Mouse (Mus musculus) splenic B cell, adult 2 months (primary cell): Measurements from ENCODE around the gene Mttp.

Experiments
- DNase-seq: peaks from one replicate; pipeline ENCODE4 v3.0.0-alpha.2; 2011; ENCODE audit warnings: low read depth, low spot score
- H3K27me3 ChIP-seq: 2 replicates; pipeline ENCODE4 v1.6.1; 2012; ENCODE audit warnings: mild to moderate bottlenecking, low read length, moderate library complexity, mixed read lengths; ENCODE audit not compliant: control insufficient read depth, poor library complexity, insufficient read depth, severe bottlenecking
- H3K36me3 ChIP-seq: 2 replicates; pipeline ENCODE4 v1.6.1; 2012; ENCODE audit warnings: mild to moderate bottlenecking, low read length, moderate library complexity, mixed read lengths; ENCODE audit not compliant: control insufficient read depth, poor library complexity, insufficient read depth, severe bottlenecking

The Mttp gene

DNA sequence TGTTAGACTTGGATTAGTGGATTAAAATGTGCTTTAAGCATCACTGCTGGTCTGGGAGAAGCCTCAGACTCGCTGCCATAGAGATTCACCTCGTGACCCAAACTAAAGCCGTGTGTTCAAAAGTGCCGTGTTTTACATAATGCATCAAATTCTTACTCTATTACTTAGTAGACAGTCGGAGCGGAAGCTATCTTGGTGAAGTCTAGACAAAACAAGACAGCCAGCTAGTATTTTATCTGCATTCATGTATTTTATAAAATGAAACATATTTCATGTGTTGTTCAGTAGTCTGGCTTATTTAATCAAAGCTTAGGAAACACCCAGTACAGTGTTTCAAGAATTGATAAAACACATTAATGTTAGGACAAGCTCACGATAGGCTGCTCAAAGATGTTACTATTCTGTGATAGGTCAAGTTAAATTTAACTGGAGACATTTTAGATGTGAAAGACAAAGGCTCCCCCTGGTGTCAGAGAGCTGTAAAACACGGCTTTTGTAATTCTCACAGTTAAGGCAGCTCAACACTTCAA, at the start of gene Mttp:
Mttp (minus strand) TSS at position 327 of the 530 bp plus-strand sequence.
- DNase-seq = peak; percentile 90
- Histone ChIP-seq H3K27me3 (no peaks in the 10 kb centered on the region), H3K36me3 (no peaks in the 10 kb centered on the region)

GRCm38 (mm10) chr3:138193683-138194302, 49.0 kb upstream of the Mttp start, which contains the start of gene 4930579F01Rik:
4930579F01Rik (minus strand) TSS chr3:138193825.
- Histone ChIP-seq H3K27me3 (no peaks in the 10 kb centered on the region), H3K36me3 (no peaks in the 10 kb centered on the region)
- no peak for DNase-seq

- H3K36me3 ChIP-seq = no peaks in the 10 kb centered on the region
These were observed 47.5 kb upstream of the Mttp start for GRCm38 (mm10) chr3:138192260-138192659.

DNA sequence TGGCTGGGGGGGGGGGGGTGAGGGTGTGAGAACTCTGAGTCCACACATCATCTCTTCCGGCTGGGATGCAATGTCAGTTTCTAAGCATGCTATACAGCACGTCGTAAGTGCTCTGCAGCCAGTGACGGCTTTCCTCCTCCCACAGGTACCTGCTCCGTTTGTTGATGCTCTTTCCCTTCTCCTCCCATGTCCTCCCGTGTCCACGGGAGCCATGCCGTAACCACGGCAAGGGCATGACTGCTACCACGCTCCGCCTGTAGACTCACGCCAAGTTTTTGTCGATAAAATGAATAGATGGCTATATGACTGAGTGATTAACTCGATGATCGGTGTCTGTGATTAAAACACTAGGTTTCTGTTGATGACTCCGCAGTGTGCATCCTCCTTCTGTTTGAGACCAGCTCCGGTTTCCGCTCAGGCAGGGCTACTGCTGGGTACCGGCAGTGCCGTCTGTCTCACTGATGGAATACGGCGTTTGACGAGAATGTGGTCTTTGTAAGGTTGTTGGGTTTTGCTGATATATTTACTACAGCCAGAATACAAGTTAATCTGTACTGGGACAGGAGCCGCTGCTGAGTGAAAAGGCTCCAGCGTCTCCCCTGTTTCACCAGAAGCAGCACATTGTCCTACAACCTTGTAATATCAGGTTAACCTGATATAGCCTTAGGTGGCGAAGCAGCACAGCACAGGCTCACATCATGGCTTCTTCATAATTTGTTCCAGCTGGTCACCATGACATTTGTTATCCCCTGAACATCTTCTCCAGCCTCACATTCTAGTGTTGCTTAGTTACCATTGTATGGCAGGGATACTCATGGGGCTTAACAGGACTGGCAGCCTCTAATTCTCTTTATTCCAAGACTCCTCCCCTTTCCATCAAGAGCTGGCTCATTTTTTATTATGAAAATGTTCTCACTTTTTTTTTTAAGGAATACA, 41.5 kb upstream of the Mttp start:
- no peak for DNase-seq
- no peaks in the 10 kb centered on the region for H3K27me3 ChIP-seq
- H3K36me3 ChIP-seq = no peaks in the 10 kb centered on the region

More at GRCm38 (mm10) chr3:138192260-138192659, 47.5 kb upstream of the Mttp start:
- no peaks in the 10 kb centered on the region for H3K27me3 ChIP-seq
- no peak for DNase-seq

DNA sequence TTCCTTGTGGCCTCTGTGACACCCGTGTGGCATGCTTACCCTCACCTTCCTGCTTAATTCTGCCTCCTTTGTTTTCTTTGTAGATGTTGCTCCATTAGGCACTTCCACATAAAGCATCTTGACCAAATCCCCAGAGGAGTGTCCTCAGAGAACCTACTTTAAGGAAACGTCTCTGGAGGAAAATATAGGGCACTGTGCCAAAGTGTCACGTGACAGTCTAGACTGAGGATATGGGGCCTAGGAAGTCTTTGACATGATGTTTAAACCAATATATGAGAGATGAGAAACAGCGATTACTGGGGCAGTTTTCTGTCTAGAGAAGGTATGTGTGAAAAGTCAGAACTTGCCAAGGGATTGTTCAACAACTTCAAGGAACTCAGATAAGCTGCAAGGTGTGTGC, 40.5 kb upstream of the Mttp start:
- Histone ChIP-seq H3K36me3 (no peaks in the 10 kb centered on the region), H3K27me3 (no peaks in the 10 kb centered on the region)
- no peak for DNase-seq

DNA sequence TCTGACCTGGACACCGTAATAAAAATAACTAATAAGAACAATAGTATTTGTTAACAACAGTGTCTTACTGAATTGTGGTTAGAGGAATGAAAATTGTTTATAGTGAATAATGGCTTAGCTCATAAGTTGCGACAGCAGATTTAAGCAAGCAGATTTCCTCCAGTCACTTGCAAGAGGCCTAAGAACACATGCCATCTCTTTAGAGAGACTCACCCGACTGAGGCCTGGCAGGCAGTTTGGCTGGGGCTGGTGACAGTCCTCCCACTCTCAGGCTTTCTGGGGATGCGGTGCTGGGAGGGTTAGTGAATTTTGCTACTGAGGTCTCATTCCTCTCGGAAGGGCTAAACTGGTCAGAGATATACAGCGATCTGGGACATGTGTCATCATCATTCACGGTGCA, 38.6 kb upstream of the Mttp start:
- DNase-seq = no peak
- Histone ChIP-seq H3K27me3 (no peaks in the 10 kb centered on the region), H3K36me3 (no peaks in the 10 kb centered on the region)

DNA sequence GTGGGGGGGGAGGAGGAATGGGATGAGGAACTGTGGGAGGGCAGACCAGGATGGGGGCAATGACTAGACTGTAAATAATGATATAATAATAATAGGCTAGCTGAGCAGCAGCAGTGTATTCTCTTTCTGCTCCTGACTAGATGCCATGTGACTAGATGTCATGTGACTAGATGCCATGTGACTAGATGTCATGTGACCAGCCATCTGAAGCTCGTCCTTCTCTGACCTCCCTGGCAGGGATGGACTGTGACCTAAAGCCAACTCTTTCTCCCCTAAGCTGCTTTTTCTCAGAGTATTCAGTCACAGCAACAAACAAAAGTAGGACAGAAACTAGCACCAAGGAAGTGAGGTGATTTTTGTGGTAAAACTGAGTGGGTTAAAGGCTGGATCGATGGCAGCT, 37.3 kb upstream of the Mttp start:
- no peaks in the 10 kb centered on the region for H3K36me3 ChIP-seq
- no peaks in the 10 kb centered on the region for H3K27me3 ChIP-seq
- DNase-seq = no peak

- DNase-seq = no peak
- no peaks in the 10 kb centered on the region for H3K36me3 ChIP-seq
- H3K27me3 ChIP-seq = no peaks in the 10 kb centered on the region
These were observed 30.8 kb upstream of the Mttp start for GRCm38 (mm10) chr3:138175551-138175950.

GRCm38 (mm10) chr3:138173291-138173690, 28.5 kb upstream of the Mttp start:
- Histone ChIP-seq H3K36me3 (no peaks in the 10 kb centered on the region), H3K27me3 (no peaks in the 10 kb centered on the region)
- DNase-seq = peak; percentile 8

DNA sequence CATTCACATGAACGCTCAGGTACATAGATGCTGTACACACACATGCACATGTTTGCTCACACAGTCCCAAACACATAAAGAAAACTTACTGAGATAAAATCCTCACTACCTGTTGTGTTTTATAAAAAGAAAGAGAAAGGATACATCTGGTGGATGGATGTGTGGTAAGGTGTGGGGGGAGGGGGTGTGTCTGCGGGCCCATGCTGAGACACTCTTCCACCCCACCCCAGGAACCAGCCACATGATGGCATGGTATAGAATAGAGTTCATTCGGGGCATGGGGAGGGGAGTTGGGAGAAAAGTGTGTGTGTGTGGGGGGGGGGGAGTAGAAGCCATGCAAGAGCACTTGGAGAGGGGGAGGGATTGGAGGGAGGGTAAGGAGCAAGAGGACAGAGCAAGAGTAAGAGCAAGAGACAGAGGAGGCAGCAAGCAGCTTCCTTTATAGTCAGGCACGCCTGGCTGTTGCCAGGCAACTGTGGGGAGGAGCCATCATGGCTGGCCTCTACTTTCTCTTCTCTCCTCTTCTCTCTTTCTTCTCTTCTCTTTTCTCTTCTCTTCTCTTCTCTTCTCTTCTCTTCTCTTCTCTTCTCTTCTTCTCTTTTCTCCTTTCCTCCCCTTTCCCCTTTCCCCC, 17.9 kb upstream of the Mttp start:
- Histone ChIP-seq H3K27me3 (no peaks in the 10 kb centered on the region), H3K36me3 (no peaks in the 10 kb centered on the region)
- no peak for DNase-seq

DNA sequence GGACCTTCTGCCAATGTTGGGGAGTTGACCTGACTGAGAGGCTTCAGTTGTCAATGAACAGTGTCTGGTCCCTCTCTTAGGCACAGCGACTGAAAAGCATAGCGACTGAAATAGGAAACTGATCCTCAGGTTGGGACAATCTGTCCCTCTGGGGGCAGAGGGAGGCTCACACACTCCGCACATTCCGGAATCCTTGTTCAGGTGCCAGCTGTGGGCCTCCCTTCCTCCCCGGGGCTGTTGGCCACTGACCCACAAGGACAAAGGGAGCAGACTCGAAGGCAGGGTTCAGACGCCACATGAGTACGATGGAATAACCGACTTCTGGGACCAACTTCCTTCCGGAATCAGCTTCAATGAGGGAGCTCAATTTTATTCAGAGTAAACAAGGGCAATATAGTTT, 16.9 kb upstream of the Mttp start:
- Histone ChIP-seq H3K36me3 (no peaks in the 10 kb centered on the region), H3K27me3 (no peaks in the 10 kb centered on the region)
- DNase-seq = no peak

- H3K36me3 ChIP-seq = no peaks in the 10 kb centered on the region; the same call in 1 of the 2 replicates
- DNase-seq = no peak
- H3K27me3 ChIP-seq = no peaks in the 10 kb centered on the region
These were observed 11.9 kb upstream of the Mttp start for GRCm38 (mm10) chr3:138156651-138157050.

DNA sequence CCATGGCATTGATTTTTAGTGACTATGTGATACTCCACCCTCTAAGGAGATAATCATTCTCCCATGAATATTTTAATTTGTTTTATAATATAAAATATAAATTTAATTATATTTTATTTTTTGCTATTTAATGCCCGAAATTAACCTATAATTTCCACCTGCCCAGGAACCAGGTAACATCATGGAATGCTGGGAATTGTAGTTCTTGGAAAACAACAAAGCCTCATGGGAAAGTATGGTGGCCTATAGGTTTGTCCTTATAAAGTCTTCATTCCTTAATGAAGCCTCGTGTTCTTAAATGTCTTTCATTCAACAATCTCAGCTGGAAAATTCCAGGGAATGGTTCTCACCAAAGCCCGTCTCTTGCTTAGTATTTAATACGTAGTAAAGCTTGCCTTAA, 10.3 kb upstream of the Mttp start:
- DNase-seq = no peak
- H3K27me3 ChIP-seq = no peaks in the 10 kb centered on the region
- H3K36me3 ChIP-seq = peaks cover 2% of the 10 kb centered on the region; the same call in 1 of the 2 replicates

DNA sequence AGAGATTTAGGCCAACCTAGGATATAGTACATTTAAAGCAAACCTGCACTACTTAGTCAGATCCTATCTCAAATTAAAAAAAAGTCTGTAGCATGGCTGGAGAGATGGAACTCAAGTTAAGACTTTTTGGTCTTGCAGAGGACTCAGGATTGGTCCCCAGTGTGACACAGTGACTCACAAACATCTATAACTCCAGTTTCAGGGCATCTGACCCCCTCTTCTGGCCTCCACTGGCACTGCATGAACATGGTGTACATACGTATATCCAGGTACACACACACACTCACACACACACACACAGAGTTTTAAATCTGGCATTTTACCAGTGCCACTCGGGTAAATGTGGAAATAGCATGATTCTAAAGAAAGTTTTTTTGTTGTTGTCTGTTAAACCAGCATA, 4.0 kb upstream of the Mttp start:
- no peak for DNase-seq
- 0 out of 2 replicates have a peak, but pooled peaks cover 2% of the 10 kb centered on the region for H3K36me3 ChIP-seq
- H3K27me3 ChIP-seq = no peaks in the 10 kb centered on the region
